Mouse (Mus musculus): ENCODE measurements around the gene Rpl23a.

Rpl23a gene

GRCm38 (mm10) chr11:78166640-78167039 lies 16.7 kb downstream of the Rpl23a start:
- DNase-seq: no peak

DNA sequence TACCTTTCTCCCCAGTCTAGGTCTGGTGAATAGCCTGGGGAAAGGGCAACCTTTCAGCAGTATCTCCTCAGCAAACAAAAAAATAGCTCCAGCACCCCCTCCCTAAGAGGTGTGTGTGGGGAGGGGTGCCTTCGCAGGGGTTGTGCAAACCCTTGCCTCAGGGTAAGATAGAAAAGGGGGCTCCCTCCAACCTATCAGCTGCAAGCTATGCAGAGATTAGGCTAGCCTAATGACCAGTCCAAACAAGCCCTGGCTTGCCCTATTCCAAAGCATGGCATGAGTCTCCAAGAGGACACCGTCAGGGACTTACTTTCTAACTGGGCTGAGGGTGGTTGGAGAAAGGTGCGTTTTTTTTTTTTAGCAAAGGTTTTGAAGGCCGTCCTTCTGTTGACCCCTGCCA lies 17.2 kb downstream of the Rpl23a start:
- no peak for DNase-seq

DNA sequence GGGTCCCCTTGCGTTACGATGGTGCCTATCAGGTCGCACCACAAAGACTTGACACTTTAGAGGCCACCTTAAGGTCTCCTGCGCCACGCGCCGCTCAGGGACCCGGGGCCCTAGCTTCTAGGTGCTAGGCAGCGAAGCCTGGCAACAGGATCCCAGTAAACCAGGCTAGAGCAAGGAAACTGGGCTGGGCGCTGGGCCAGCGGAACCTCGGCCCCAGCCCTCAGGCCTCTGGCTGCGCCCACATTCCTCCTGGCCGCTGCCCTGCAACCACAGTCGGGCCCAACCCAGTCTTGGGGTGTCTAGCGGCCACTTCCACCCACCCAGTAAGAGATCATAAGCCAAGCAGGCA lies 17.6 kb downstream of the Rpl23a start:
- no peak for DNase-seq

- peak; percentile 72 to 77 for DNase-seq
Measured at GRCm38 (mm10) chr11:78164924-78165760, 18.2 kb downstream of the Rpl23a start, which contains the start of gene Traf4. Traf4 (minus strand) TSS chr11:78165589.

GRCm38 (mm10) chr11:78164604-78164923 lies 18.8 kb downstream of the Rpl23a start:
- DNase-seq: peak in 1 of 2 experiments; percentile 22

GRCm38 (mm10) chr11:78163681-78164603 lies 19.4 kb downstream of the Rpl23a start:
- no peak for DNase-seq

DNA sequence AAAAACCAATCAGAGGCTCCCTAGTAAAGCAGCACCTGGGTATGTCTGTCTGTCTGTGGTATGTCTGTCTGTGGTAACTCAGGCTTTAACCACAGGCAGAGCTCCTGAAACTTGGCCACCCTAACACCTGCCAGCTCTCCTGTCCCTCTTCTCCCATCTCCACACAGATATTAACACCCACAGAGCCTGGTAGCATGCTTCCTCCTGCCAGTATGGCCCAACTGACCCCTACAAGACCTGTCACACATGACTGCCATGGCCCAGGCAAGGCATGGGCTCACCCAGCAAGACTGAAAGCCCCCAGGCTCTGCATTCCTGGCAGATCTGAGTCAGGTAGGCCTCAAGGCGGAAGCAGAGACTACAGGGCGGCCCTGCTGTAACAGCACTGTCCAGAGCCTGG lies 20.3 kb downstream of the Rpl23a start:
- DNase-seq: no peak

- no peak for DNase-seq
Measured at GRCm38 (mm10) chr11:78162504-78162903, 20.9 kb downstream of the Rpl23a start.

GRCm38 (mm10) chr11:78161968-78162367 lies 21.4 kb downstream of the Rpl23a start:
- peak in 1 of 2 experiments; percentile 22 for DNase-seq

- DNase-seq: no peak
Measured at GRCm38 (mm10) chr11:78161169-78161568, 22.2 kb downstream of the Rpl23a start.

GRCm38 (mm10) chr11:78160675-78161074 lies 22.7 kb downstream of the Rpl23a start:
- no peak for DNase-seq

DNA sequence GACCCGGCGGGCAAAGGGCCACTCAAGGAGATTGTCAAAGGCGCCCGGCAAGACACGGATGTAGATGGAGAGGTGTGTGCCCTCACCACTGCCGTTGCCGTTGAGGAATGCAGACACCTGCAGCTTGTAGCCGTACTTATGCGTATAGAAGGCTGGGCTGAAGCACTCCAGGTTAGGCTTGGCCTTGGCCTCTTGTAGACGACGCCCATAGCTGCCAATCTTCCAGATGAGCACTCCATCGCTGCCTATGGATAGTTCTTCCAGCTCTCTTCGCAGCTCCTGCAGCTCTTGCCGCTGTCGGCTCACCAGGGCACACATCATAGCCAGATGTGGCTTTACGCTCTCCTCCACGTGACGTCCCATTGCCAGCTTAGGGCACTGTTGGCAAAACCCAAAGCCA lies 23.2 kb downstream of the Rpl23a start:
- no peak for DNase-seq

- DNase-seq: no peak
Measured at GRCm38 (mm10) chr11:78159557-78159956, 23.8 kb downstream of the Rpl23a start.

GRCm38 (mm10) chr11:78159096-78159495 lies 24.3 kb downstream of the Rpl23a start:
- peak; percentile 65 to 83 for DNase-seq

- DNase-seq: no peak
Measured at GRCm38 (mm10) chr11:78156156-78156699, 27.2 kb downstream of the Rpl23a start.

DNA sequence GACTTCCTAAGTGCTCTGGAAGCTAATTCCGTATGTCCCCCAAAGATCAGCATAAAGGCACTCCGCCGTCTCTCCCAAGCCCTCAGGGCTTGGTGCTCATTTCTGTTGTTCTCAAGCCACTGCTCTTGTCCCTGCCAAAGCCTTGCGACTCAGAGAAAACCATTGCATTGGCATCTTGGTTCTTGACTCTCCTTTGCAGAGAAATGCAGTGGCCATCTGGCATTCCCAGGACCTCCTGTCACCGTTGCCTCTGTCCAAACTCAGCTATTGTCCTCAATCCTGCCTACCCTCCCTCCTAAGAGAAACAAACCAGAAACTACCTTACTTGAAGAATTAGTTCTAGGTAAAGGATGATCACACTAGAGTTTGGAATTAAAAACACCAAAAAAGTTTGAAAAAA lies 27.7 kb downstream of the Rpl23a start:
- peak; percentile 22 to 29 for DNase-seq

DNA sequence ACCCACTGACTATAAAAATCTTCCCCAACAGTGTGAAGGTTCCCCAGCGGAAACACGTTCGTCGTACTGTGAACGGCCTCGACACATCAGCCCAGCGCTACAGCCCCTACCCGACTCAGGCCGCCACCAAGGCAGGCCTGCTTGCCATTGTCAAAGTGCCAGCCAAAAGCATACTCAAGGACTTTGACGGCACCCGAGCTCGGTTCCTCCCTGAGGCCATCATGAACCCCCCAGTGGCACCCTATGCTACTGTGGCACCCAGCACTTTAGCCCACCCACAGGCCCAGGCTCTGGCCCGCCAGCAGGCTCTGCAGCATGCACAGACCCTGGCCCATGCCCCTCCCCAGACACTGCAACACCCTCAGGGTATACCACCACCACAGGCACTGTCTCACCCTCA lies 29.6 kb downstream of the Rpl23a start:
- no peak for DNase-seq

DNA sequence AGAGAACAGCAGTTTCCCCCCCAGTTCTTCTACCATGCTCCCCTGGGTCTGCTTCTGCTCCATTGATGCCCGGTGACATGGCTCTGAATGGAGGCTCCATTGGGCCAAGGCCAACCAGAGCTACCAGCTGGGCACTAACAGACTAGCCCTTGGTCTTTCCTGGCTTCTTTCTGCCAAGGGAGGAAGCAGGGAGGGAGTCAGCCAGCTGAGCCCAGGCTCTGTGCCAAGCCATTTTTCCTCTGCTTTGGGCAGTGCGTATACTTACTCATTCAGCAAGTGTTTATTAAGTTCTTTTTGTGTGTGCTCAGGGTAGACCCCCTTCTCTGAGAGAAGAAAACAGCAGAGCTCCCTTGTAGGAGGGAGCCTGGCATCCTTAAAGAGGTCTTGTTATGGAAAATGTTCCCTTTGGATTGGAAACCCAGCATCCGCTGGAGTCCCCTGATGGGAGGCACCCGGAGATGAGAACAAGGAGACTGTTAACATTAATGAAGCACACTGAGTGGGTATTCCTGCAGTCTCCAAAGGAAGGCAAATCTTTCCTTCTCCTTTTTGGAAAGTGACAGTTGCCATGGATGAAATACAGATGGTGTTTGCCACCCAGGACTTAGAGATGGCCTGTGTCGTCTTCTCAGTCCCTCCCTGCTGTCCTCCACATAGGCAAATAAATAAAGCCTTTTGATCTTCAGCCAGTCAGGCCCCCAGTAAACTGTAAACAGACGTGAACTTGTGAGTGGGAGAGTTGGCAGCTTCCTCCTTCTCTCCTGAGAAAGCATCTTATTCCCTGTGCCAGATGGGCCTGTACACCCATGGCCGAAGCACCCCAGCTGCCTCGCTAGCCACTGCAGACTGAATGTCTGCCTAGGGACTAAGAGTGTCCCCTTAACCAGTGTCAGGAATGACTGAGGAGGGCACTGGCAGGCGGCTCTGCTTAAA lies 30.8 kb downstream of the Rpl23a start:
- peak; percentile 84 to 87 for DNase-seq

DNA sequence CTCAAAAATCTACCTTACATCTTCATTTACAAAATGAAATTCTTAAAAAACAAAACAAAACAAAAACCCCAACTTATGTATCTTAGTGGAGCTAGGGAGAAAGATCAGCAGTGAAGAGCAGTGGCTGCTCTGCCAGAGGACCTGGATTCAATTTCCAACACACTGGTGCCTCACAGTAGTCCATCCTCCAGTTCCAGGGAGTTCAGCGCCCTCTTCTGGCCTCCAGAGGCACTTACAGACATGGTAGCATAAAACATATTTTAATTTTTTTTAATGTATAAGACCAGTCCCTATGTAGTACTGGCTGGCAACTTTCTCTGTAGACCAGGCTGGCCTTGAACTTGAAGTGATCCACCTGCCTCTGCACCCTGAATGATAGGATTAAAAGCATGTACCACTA lies 32.2 kb downstream of the Rpl23a start:
- no peak for DNase-seq

DNA sequence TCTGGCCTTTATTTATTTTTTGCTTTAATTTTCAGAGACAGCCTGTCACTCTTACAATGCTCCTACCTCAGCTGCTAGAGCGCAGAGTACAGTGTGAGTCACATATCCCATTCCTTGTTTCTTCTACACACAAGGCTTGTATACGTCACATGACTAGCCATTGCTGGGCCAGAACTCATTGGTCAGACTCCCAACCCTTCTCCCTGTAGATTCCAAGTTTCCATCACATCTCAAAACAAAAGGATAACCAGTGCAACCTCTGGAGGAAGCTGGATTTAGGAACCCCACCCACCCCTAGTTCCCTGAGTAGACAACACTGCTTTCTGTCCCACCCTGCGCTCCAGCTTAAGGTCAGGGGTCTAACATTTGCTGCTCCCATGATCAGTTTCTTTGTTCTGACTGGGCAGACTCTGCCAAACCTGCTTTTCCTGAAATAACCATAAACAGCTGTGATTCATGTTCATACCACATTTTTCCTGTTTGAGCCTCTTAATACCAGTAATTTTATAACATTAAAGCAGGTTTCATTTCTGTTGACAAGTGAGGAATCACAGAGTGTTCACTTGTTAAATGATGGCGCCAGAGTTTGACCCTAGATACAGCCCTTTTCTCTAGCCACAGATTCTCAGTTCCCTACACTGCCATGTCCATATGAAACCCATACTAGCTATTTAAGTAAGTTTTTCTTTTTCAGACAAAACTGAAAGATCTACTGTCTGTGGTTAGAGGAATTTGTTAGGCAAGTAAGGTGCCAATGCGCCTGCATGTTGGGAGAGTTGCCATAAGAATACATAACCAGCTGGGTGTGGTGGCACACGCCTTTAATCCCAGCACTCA lies 36.5 kb downstream of the Rpl23a start:
- no peak for DNase-seq

GRCm38 (mm10) chr11:78146168-78146567 lies 37.2 kb downstream of the Rpl23a start:
- no peak for DNase-seq
